Mouse (Mus musculus): ENCODE measurements around the gene Pglyrp2. TPM values are rescaled to one million over a fixed set of nuclear protein-coding genes. Genes with fewer than 3 reads are reported as not detected.

Gene Pglyrp2
- polyA plus RNA-seq, 1 experiment from 2014 or later: not detected

DNA sequence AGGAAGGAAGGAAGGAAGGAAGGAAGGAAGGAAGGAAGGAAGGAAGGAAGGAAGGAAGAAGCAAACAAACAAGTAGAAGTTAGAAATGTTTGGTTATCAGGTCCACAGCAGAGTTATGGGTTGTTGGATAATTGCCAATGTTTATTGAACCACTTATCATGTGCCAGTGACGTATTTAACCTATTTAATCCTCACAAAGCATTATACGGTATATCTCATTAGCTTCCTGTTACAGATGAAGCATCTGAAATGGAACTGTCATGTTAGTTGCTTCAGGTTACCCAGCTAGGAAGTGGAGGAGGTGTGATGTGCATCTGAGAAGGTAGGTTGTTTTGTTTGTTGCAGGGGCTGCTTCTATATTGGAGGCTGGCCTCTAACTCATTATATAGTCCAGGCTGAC, 4.0 kb downstream of the Pglyrp2 start:
- Histone ChIP-seq H3K4me1 (ENCODE audit: control insufficient read depth, insufficient read depth, low read length) (no peaks in the 10 kb centered on the region), H3K27ac (ENCODE audit: low read depth, low read length) (no peak overlapping the region), H3K36me3 (ENCODE audit: control insufficient read depth, insufficient read depth, low read length) (no peaks in the 10 kb centered on the region), H3K4me2 (ENCODE audit: low read length) (no peak overlapping the region), H3K27me3 (replicated peaks; ENCODE audit: control insufficient read depth, insufficient read depth, low read length) (peaks cover 5% of the 10 kb centered on the region; the same call in 1 of the 2 replicates), H3K9me3 (replicated peaks; ENCODE audit: control insufficient read depth, low read length) (no peaks in the 10 kb centered on the region), H3K4me3 (ENCODE audit: low read depth, low read length) (no peak overlapping the region), H3K9ac (ENCODE audit: low read length) (no peak overlapping the region)
- WGBS: 73% methylated on average over 2 of the region's 2 CpGs
- ATAC-seq: no peak
- no peak for DNase-seq (ENCODE audit: low spot score)

DNA sequence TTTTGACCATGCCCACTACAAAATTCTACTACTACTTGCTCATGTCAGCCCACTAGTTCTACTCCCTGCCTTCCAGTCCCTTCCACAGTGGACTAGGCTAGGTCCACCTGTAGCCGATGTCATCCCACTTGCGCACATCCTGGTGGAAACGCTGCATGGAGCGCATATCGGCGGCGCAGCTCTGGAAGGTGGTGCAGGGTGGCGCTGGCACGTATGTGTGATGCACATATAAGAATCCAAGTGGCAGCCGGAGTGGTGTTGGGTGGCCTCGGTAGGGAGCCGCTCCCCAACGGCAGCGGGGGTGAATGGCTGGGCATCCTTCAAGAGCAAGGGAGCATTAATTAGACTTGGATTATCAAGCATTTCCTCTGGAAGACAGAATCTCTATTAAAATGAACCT, 7.2 kb downstream of the Pglyrp2 start:
- Histone ChIP-seq H3K4me3 (ENCODE audit: low read depth, low read length) (no peak overlapping the region), H3K9me3 (replicated peaks; ENCODE audit: control insufficient read depth, low read length) (no peaks in the 10 kb centered on the region), H3K27me3 (replicated peaks; ENCODE audit: control insufficient read depth, insufficient read depth, low read length) (peaks cover 5% of the 10 kb centered on the region; the same call in 1 of the 2 replicates), H3K4me1 (ENCODE audit: control insufficient read depth, insufficient read depth, low read length) (no peaks in the 10 kb centered on the region), H3K36me3 (ENCODE audit: control insufficient read depth, insufficient read depth, low read length) (no peaks in the 10 kb centered on the region), H3K4me2 (ENCODE audit: low read length) (no peak overlapping the region), H3K27ac (ENCODE audit: low read depth, low read length) (no peak overlapping the region), H3K9ac (ENCODE audit: low read length) (no peak overlapping the region)
- ATAC-seq (no peak), DNase-seq (ENCODE audit: low spot score) (no peak)
- WGBS: 93% methylated on average over 14 of the region's 14 CpGs

DNA sequence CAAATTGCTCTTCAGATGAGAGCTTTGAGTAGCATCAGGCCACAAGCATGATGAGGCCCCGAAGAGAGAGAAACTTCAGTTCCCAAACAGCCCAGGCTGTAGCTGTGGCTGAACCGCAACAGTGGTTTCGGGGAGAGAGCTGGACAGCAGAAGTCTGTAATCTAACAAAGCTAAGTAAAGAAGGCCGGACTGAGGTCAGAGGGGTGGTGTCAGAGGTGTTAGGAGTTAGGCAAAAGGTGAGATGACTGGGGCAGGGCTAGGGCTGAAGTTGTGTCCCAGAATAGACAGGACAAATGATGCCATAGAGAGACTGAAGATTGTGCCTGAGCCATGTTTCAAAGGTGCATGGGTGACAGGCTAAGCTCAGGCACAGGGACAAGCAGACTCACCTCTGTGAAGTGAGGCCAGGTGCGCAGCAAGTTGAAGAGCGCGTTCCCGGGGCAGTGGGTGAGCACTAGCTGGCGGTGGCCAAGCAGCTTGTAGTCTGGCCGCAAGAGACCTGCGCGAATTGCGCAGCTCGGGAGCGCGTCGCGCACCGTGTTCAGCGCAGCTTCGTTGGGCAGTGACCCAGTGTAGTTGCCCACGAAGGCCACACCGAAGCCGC, 8.4 kb downstream of the Pglyrp2 start:
- H3K27ac ChIP-seq (ENCODE audit: low read depth, low read length): no peak overlapping the region
- ATAC-seq: no peak

DNA sequence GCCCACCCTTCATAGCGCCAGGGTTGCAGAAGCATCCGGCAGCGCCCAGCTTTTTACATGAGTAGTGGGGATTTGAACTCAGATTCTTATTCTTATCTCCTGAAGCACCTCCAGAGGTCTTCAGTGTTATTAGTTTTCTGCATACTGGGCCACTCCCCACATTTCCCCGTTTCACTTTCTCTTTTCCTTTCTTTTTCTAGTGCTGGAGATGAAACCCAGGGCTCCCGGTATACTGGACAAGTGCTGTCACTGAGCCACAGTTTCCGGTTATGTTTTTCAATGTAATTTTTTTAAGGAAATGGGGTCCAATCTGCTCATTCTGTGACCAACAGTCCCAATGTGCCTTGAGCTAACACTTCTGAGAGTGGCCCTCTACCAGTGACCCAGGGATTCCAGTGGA, 12.1 kb downstream of the Pglyrp2 start:
- H3K9me3 ChIP-seq (replicated peaks; ENCODE audit: control insufficient read depth, low read length): no peaks in the 10 kb centered on the region
- 89% methylated on average over 6 of the region's 6 CpGs for WGBS
- no peak for ATAC-seq

More for the DNA sequence above, 8.4 kb downstream of the Pglyrp2 start:
- Histone ChIP-seq H3K27me3 (replicated peaks; ENCODE audit: control insufficient read depth, insufficient read depth, low read length) (peaks cover 5% of the 10 kb centered on the region; the same call in 1 of the 2 replicates), H3K4me2 (ENCODE audit: low read length) (no peak overlapping the region), H3K9me3 (replicated peaks; ENCODE audit: control insufficient read depth, low read length) (no peaks in the 10 kb centered on the region), H3K4me1 (ENCODE audit: control insufficient read depth, insufficient read depth, low read length) (no peaks in the 10 kb centered on the region), H3K9ac (ENCODE audit: low read length) (no peak overlapping the region), H3K4me3 (ENCODE audit: low read depth, low read length) (no peak overlapping the region), H3K36me3 (ENCODE audit: control insufficient read depth, insufficient read depth, low read length) (no peaks in the 10 kb centered on the region)
- 59% methylated on average over 24 of the region's 24 CpGs for WGBS
- no peak for DNase-seq (ENCODE audit: low spot score)

DNA sequence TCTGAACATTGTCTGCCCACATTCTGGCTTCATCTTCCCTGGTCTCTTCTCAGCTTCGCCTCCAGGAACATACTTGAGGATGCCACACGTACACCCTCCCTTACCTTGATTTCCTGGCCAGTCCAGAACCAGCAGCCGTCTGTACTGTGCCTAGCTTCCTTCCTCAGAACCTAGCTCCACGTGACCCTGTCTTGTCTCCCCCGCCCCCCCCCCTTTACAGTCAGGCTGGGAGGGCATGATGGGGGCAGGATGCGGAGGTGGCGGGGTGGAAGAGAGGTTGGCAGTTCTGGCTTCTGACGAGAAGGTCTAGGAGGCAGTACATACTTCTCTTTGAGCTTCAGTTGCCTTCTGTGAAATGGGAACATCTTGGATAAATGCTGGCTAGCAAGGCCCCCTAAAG, 20.6 kb downstream of the Pglyrp2 start, which contains the start of gene Rasal3:
Gene Rasal3, minus strand, starts transcription at position 167 of the 400 bp plus-strand sequence.
- Histone ChIP-seq H3K27ac (ENCODE audit: low read depth, low read length) (no peak within 1 kb of the TSS), H3K4me2 (ENCODE audit: low read length) (no peak within 1 kb of the TSS), H3K27me3 (replicated peaks; ENCODE audit: control insufficient read depth, insufficient read depth, low read length) (0 out of 2 replicates have a peak, but pooled peaks cover under 1% of the 10 kb centered on the region), H3K9me3 (replicated peaks; ENCODE audit: control insufficient read depth, low read length) (no peaks in the 10 kb centered on the region), H3K9ac (ENCODE audit: low read length) (no peak within 1 kb of the TSS), H3K36me3 (ENCODE audit: control insufficient read depth, insufficient read depth, low read length) (no peaks in the 10 kb centered on the region), H3K4me1 (ENCODE audit: control insufficient read depth, insufficient read depth, low read length) (no peaks in the 10 kb centered on the region), H3K4me3 (ENCODE audit: low read depth, low read length) (no peak within 1 kb of the TSS)
- DNase-seq (ENCODE audit: low spot score) (no peak), ATAC-seq (no peak)
- WGBS: 81% methylated on average over 7 of the region's 8 CpGs

More for the DNA sequence above, 12.1 kb downstream of the Pglyrp2 start:
- peaks cover 5% of the 10 kb centered on the region; the same call in 1 of the 2 replicates for H3K27me3 ChIP-seq (replicated peaks; ENCODE audit: control insufficient read depth, insufficient read depth, low read length)
- H3K4me1 ChIP-seq (ENCODE audit: control insufficient read depth, insufficient read depth, low read length): no peaks in the 10 kb centered on the region
- H3K4me3 ChIP-seq (ENCODE audit: low read depth, low read length): no peak overlapping the region
- H3K27ac ChIP-seq (ENCODE audit: low read depth, low read length): no peak overlapping the region
- DNase-seq (ENCODE audit: low spot score): no peak
- H3K4me2 ChIP-seq (ENCODE audit: low read length): no peak overlapping the region
- no peaks in the 10 kb centered on the region for H3K36me3 ChIP-seq (ENCODE audit: control insufficient read depth, insufficient read depth, low read length)
- no peak overlapping the region for H3K9ac ChIP-seq (ENCODE audit: low read length)

DNA sequence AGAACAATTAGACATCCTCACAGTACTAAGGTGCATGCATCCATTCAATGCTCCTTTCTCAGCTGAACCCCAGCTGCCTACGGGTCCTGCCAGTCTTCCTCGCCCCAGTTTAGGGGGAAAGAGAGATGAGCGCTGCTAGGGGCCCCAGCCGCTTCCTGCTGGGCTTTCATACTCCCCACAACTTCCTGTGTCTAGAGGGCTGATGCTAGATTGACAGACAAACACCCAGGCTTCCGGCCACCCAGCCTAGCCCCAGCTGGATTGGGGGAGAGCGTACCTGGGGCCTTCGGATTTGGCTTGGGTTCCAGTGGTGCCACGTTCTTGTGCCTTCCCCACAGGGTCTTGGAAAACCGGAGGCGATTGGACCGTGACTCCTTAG, 21.2 kb downstream of the Pglyrp2 start:
- no peak for ATAC-seq
- H3K4me1 ChIP-seq (ENCODE audit: control insufficient read depth, insufficient read depth, low read length): no peaks in the 10 kb centered on the region
- H3K9me3 ChIP-seq (replicated peaks; ENCODE audit: control insufficient read depth, low read length): no peaks in the 10 kb centered on the region
- no peak overlapping the region for H3K9ac ChIP-seq (ENCODE audit: low read length)
- peaks cover 7% of the 10 kb centered on the region for H3K27me3 ChIP-seq (replicated peaks; ENCODE audit: control insufficient read depth, insufficient read depth, low read length)
- no peak overlapping the region for H3K27ac ChIP-seq (ENCODE audit: low read depth, low read length)
- no peak for DNase-seq (ENCODE audit: low spot score)
- H3K4me3 ChIP-seq (ENCODE audit: low read depth, low read length): no peak overlapping the region
- H3K4me2 ChIP-seq (ENCODE audit: low read length): no peak overlapping the region
- WGBS: 73% methylated on average over 11 of the region's 11 CpGs
- H3K36me3 ChIP-seq (ENCODE audit: control insufficient read depth, insufficient read depth, low read length): no peaks in the 10 kb centered on the region

DNA sequence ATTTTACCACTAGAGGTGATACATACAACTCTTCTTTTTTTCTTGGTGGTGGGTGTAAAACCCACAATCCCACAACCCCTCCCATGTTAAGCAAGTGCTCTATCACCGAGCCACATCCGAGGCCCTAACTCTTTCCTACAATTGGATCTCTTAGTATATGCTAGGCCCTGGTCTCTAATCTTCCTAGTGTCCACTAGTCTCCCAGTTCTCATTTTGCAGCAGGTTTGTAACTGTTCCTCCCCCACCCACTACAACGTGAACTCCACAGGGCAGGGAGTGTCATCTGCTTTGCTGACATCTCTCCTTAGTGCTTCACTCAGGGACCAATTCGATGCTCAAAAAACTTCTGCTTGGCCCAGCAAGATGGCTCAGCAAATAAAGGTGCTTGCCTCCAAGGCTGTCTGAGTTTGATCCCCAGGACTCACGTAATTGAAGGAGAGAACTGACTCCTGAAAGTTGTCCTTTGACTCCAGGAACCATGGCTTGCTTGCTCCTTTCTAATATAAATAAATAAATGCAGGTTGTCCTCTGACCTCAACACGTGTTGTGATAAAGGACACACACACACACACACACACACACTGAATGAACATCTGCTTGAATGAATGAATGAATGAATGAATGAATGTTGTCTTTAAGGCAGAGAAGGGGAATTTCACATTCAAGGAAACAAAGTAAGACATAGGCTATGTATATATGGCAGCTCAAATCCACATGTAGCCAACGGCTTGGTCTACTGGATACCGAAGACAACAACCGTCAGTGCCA, 21.8 kb downstream of the Pglyrp2 start:
- Histone ChIP-seq H3K4me3 (ENCODE audit: low read depth, low read length) (no peak overlapping the region), H3K27ac (ENCODE audit: low read depth, low read length) (no peak overlapping the region), H3K9me3 (replicated peaks; ENCODE audit: control insufficient read depth, low read length) (no peaks in the 10 kb centered on the region), H3K9ac (ENCODE audit: low read length) (no peak overlapping the region), H3K36me3 (ENCODE audit: control insufficient read depth, insufficient read depth, low read length) (no peaks in the 10 kb centered on the region), H3K4me1 (ENCODE audit: control insufficient read depth, insufficient read depth, low read length) (no peaks in the 10 kb centered on the region), H3K27me3 (replicated peaks; ENCODE audit: control insufficient read depth, insufficient read depth, low read length) (peaks cover 12% of the 10 kb centered on the region), H3K4me2 (ENCODE audit: low read length) (no peak overlapping the region)
- WGBS: 86% methylated on average over 9 of the region's 9 CpGs
- ATAC-seq (no peak), DNase-seq (ENCODE audit: low spot score) (no peak)

DNA sequence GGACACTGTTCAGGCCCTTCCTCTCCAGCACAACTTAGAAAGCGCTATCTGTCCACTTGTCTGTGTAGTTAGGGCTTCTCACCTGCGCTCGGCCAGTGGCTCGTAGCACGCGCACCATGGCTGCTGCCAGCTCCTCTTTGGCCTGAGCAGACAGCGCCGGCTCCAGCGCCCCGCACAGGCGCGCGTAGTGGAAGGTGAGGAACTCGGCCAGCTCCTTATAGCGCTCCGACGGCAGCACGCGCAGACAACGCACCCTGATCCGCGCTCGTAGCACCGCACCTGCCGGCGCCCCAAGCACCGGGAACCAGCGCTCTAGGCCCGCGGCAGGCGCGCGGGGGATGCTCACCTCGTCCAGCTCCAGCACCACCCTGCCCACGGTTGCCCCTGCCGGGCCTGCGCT, 27.7 kb downstream of the Pglyrp2 start:
- ATAC-seq: no peak
- no peak overlapping the region for H3K9ac ChIP-seq (ENCODE audit: low read length)

DNA sequence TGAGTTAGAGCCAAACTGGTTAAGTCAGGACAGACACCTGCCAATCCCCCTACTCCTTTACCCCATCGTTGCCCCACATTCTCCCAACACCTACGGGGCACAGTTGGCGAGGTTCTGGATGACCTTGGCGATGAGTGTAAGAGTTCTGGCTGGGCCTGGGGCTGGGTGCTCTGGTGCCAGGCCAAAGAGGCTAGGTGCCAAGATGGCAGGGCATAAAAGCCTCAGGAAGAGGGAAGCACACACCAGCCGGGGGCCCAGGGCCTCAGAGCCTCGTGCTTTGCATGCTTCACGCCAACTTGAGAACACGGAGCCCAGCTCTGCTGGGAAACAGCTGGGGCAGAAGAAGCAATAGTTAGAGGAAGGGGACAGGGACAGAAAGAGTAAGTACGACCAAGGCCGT, 30.0 kb downstream of the Pglyrp2 start:
- 79% methylated on average over 10 of the region's 10 CpGs for WGBS
- H3K4me2 ChIP-seq (ENCODE audit: low read length): no peak overlapping the region
- no peaks in the 10 kb centered on the region for H3K4me1 ChIP-seq (ENCODE audit: control insufficient read depth, insufficient read depth, low read length)
- DNase-seq (ENCODE audit: low spot score) (no peak), ATAC-seq (no peak)
- H3K36me3 ChIP-seq (ENCODE audit: control insufficient read depth, insufficient read depth, low read length): no peaks in the 10 kb centered on the region
- H3K4me3 ChIP-seq (ENCODE audit: low read depth, low read length): no peak overlapping the region
- peaks cover 72% of the 10 kb centered on the region for H3K27me3 ChIP-seq (replicated peaks; ENCODE audit: control insufficient read depth, insufficient read depth, low read length)
- no peak overlapping the region for H3K27ac ChIP-seq (ENCODE audit: low read depth, low read length)
- H3K9ac ChIP-seq (ENCODE audit: low read length): no peak overlapping the region
- H3K9me3 ChIP-seq (replicated peaks; ENCODE audit: control insufficient read depth, low read length): no peaks in the 10 kb centered on the region

More for the DNA sequence above, 27.7 kb downstream of the Pglyrp2 start:
- peak overlapping the region; percentile 16; the same call in 1 of the 2 replicates for H3K4me3 ChIP-seq (ENCODE audit: low read depth, low read length)
- H3K36me3 ChIP-seq (ENCODE audit: control insufficient read depth, insufficient read depth, low read length): no peaks in the 10 kb centered on the region
- H3K27me3 ChIP-seq (replicated peaks; ENCODE audit: control insufficient read depth, insufficient read depth, low read length): peaks cover 68% of the 10 kb centered on the region
- H3K9me3 ChIP-seq (replicated peaks; ENCODE audit: control insufficient read depth, low read length): no peaks in the 10 kb centered on the region
- WGBS: 5% methylated on average over 37 of the region's 37 CpGs
- no peak overlapping the region for H3K27ac ChIP-seq (ENCODE audit: low read depth, low read length)
- H3K4me2 ChIP-seq (ENCODE audit: low read length): peak overlapping the region; percentile 26
- no peaks in the 10 kb centered on the region for H3K4me1 ChIP-seq (ENCODE audit: control insufficient read depth, insufficient read depth, low read length)
- no peak for DNase-seq (ENCODE audit: low spot score)
